Mouse (Mus musculus): ENCODE data around the gene Gm6525.

Gene Gm6525

GRCm38 (mm10) chr3:84215743-84216360 lies 41.9 kb downstream of the Gm6525 start:
- DNase-seq, result no peak

- DNase-seq, result no peak
Observed at GRCm38 (mm10) chr3:84217118-84217960, 43.4 kb downstream of the Gm6525 start.

GRCm38 (mm10) chr3:84217961-84218351 lies 44.1 kb downstream of the Gm6525 start:
- no peak for DNase-seq

GRCm38 (mm10) chr3:84218498-84218897 lies 44.6 kb downstream of the Gm6525 start:
- DNase-seq, result no peak

- no peak for DNase-seq
Observed at GRCm38 (mm10) chr3:84219166-84219710, 45.3 kb downstream of the Gm6525 start.

GRCm38 (mm10) chr3:84219720-84220273 lies 45.9 kb downstream of the Gm6525 start:
- DNase-seq, result no peak

GRCm38 (mm10) chr3:84220326-84220725 lies 46.4 kb downstream of the Gm6525 start:
- no peak for DNase-seq

GRCm38 (mm10) chr3:84220748-84221147 lies 46.8 kb downstream of the Gm6525 start:
- DNase-seq, result peak; percentile 91
